Mouse (Mus musculus) cerebellum, postnatal 25 days (tissue): ENCODE data around the gene Kcnj2.

Experiments used
- DNase-seq, 2 experiments: peaks; one replicate each; pipeline ENCODE4 v3.0.0; 2021; ENCODE audit warnings: mixed read lengths in 2 of 2

Gene Kcnj2

DNA sequence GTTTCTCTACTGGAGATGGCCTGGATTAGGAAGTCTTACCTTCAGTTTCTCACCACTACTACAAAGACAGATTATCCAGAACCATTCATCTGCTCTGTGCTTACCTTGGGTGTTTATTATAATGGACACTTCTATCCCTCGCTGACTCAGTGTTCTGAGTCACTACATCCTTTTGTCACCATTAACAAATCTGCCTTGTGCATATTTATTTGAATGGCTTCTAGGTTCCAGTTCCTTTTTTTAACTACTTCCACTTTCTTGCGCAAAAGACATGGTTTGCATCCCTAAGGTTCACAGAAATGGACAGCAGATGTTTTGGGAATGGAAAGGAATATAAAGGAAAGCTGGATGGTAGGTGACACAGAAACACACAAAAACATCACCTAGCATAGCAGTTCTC, 27.0 kb downstream of the Kcnj2 start:
- no peak for DNase-seq

DNA sequence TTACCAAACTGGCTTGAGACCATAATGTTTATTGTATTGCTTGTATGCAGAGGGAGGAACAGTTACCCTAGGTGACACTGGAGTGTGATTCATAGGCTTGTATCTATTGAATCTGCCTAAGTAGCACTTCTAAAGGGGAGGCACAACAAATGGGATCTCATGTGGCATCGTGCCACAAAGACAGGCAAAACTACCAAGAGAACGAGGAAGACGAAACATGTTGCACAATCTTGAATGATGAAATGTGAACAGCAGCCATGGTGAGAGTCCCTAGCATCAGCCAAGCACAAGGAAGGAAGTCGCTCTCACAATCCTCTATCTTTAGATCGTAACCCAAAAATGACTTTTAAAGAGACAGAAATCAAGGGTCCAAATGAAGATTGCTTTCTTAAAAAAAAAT, 30.6 kb downstream of the Kcnj2 start:
- DNase-seq, result no peak

DNA sequence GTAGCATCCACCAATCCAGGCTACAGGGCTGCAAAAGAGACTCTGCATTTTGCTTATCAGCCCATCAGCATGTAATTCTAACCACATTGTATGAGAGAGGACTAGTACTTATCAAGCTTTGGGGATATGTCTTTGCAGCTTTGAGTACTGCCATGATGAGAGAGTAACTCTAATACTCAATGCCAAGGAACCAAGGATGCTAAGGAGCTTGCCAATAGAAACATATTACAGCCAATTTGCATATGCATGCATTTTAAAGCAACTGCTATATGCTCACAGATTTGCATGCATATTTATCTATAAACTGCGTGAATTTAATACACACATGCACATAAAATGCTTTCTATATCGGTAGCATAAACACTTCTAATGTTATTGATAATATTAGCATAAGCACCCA, 34.2 kb downstream of the Kcnj2 start:
- no peak for DNase-seq

DNA sequence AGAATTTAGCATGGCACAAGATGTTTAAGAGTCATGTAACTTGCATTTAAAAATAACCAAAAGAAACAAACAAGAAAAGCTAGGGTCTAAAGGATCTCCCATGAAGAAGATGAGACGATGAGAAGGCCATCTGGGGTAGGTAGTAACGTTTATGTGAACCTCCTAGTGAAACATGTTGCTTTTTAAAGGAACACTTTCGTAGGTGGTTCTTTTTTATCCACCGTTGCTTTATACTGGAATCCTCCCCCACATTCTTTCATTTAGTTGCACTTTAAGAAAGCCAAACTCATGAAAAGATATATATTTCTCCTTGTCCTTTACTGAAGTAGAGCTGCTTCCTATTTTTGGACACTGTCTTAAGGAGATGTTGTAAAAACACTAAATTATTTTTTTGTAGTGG, 34.7 kb downstream of the Kcnj2 start:
- no peak for DNase-seq

DNA sequence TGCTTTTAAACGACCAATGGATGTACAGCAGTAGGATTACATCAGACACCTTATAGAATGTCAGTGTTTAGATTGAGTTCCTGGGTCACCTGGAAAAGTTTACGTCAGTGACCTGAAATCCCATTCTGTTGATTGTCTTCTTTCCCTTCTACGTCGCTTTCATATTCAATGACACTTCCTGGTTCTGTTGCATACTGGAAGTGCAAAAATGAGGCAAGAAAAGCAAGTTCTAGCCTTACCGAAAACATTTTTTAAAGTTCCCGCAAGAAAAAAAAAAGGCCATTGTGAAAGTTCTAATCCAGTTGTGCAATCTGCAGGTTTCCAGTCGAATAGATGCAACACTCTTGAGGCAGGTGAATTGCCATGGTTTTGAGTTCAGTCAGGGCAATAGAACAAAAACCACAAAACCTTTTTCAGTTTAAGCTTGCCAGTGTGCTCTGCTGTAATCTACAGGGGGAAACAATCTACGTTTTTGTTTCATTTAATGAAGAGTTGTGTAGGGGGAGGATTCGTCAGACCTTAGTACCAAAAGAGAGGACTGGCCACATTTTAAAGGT, 35.7 kb downstream of the Kcnj2 start:
- DNase-seq, result no peak

DNA sequence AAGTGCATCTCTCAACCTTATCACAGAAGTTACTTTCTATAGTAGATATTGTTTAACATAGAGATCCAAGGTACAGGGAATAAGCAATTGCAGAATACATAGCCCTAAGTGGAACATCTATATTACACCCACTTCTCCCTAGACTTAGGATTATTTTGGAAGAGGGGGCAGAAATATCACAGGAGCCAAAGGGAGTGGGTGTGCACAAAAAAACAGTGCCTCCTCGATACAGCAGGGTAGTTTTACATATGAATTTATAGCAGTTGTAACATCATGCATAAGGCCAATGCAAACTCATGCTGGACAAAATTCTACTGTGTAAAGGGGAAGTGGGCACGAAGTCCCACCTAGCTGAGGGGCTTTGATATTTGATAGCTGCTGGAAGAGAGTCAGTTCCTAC, 38.5 kb downstream of the Kcnj2 start:
- DNase-seq, result no peak

DNA sequence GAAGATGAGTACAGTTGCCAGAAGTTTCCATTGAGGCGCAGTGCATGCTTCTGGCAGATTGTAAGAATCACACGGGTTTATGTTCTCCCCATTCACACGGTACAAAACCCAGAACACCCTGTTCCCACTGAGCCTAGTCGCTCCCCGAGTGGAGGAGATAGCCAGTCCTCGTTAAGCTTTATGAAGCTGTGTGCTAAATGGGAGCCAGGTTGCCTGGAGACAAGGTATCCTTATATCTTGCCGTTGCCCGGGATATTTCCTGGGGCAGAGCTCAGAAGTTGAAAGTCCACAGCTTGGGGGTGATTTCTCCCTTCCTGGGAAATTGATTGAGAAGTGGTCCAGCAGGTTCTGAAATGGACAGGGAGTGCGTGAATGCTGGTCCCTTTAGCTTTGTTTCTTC, 42.2 kb downstream of the Kcnj2 start:
- no peak for DNase-seq

DNA sequence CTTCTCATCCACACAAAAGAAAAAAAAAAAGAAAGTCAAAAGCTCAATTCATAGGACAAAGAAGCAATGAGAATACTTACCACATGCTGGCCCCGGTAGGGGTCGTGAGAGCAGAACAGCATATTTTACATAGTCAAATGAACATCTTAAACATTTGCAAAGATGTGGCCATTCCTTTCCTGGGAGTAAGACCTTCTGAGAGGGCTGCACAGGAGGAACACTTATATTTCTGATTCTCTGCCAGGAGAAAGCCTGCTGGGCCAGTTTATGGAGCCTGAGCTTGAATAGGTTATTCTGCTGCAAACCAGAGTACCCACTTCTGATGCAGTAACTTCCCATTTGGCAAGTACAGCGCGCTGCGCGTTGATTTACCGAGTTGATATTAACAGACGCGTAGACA, 55.5 kb downstream of the Kcnj2 start:
- DNase-seq, result no peak

DNA sequence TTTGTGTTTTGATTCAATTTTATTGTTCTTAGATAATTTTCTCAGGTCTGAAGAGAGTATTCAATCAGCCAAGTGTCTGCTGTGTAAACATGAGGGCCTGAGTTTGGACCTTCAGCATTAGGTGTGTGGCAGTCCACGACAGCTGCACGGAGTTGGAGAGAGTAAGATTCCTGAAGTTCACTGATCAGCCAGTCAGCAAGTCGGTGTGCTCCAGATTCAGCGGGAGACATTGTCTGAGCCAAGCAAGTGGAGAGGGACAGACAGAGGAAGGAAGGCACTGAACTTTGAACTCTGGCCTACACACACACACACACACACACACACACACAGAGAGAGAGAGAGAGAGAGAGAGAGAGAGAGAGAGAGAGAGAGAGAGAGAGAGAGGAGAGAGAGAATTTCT, 57.4 kb downstream of the Kcnj2 start:
- DNase-seq, result no peak

DNA sequence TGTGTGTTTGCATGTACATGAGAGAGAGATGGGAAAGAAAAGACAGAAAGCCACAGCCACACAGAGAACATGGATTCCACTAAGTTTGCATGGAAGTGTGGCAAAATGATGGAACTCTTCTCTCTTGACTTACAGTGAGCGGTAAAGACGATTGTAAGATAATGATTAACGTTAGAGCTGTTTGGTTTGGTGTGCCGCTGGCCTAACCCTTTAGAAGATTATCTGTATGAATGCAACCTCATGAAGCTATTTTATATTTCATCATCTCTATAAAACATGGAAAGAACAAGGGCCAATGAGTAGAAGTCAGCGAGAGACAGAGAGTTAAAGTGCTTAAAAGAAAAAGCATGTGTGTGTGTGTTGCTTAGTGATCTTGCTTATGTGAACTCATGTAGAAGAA, 60.0 kb downstream of the Kcnj2 start:
- DNase-seq, result no peak
